Mouse (Mus musculus) cerebellum, adult 9-10 months (tissue): Measurements from ENCODE around the gene Kdelr1.

Source experiments
- DNase-seq: peaks from one replicate; pipeline ENCODE4 v3.0.0; 2022

Gene Kdelr1

GRCm38 (mm10) chr7:45917004-45917704 lies 44.6 kb downstream of the Kdelr1 start:
- no peak for DNase-seq

GRCm38 (mm10) chr7:45917926-45918325 lies 45.4 kb downstream of the Kdelr1 start:
- no peak for DNase-seq

GRCm38 (mm10) chr7:45919083-45919671 lies 46.6 kb downstream of the Kdelr1 start:
- no peak for DNase-seq

GRCm38 (mm10) chr7:45919761-45920160 lies 47.2 kb downstream of the Kdelr1 start:
- DNase-seq = no peak

GRCm38 (mm10) chr7:45920583-45921241 lies 48.1 kb downstream of the Kdelr1 start:
- no peak for DNase-seq

- no peak for DNase-seq
Observed at GRCm38 (mm10) chr7:45921242-45921621, 48.7 kb downstream of the Kdelr1 start, which contains the start of gene Emp3. Gene Emp3, minus strand, starts transcription at chr7:45921404.

GRCm38 (mm10) chr7:45921950-45922600 lies 49.5 kb downstream of the Kdelr1 start:
- no peak for DNase-seq

- peak; percentile 84 for DNase-seq
Observed at GRCm38 (mm10) chr7:45922928-45923761, 50.6 kb downstream of the Kdelr1 start.

GRCm38 (mm10) chr7:45923762-45924428 lies 51.3 kb downstream of the Kdelr1 start, which contains the start of gene Ccdc114:
Gene Ccdc114, plus strand, starts transcription at chr7:45924072.
- DNase-seq = peak; percentile 33

GRCm38 (mm10) chr7:45924429-45924816 lies 51.9 kb downstream of the Kdelr1 start:
- DNase-seq = no peak

- no peak for DNase-seq
Observed at GRCm38 (mm10) chr7:45928626-45929295, 56.2 kb downstream of the Kdelr1 start.

- DNase-seq = no peak
Observed at GRCm38 (mm10) chr7:45929688-45930087, 57.1 kb downstream of the Kdelr1 start.
